Mouse (Mus musculus) E14TG2a.4 (cell line): Measurements from ENCODE around the gene Casp6.

Experiments
- CTCF ChIP-seq: conservative IDR thresholded peaks from 2 replicates; pipeline ENCODE4 v1.5.1; 2014; ENCODE audit warnings: low read length
- NANOG ChIP-seq: IDR thresholded peaks from 2 replicates; pipeline ENCODE4 v1.6.1; 2014; ENCODE audit warnings: borderline replicate concordance, low read length, mixed read lengths
- POU5F1 ChIP-seq: IDR thresholded peaks from 2 replicates; pipeline ENCODE4 v1.6.1; 2014; ENCODE audit warnings: low read length, borderline replicate concordance

DNA sequence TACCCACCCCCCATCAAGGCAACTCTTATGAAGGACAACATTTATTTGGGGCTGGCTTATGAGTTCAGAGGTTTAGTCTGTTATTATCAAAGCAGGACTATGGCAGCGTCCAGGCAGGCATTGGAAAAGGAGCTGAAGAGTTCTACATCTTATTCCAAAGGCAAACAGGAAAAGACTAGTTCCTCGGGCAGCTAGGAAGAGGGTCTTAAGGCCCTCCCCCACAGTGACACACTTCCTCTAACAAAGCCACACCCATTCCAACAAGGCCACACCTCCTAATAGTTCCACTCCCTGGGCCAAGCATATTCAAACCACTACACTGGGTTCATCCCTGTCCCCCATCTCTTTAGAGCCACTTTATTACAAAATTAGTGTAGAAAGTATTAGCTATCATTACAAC is 38.6 kb upstream of the Casp6 start:
- no peak for TF ChIP-seq POU5F1
- no peak for TF ChIP-seq CTCF
- TF ChIP-seq NANOG: no peak
